Mouse (Mus musculus): ENCODE data around the gene Dcaf10. TPM values are rescaled to one million over a fixed set of nuclear protein-coding genes. Genes with fewer than 3 reads are reported as not detected.
"Not testable (repeated sequence)": the region's sequence is repeated elsewhere in the genome, so short reads cannot be mapped to it uniquely, and the experiment has no call there.

The Dcaf10 gene
- polyA plus RNA-seq, 1 experiment from 2014 or later: 11.3 TPM

DNA sequence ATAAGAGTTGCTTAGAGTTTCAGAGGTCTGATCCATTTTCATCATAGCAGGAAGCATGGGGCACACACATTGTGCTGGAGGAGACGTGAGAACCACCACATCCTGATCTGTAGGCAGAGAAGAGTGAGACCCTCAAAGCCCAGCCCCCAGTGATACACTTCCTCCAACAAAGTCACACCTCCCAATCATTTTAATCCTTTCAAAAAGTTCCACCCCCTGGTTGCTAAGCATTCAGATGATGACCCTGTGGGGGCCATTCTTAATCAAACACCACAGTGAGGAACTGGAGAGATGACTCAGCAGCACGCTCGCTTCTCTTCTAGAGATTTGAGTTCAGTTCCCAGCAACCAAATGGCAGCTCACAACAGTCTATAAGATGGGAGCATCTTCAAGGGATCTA lies 9.4 kb upstream of the Dcaf10 start:
- Histone ChIP-seq H3K4me1 (replicated peaks; ENCODE audit: control insufficient read depth, insufficient read depth, low read length) (no peaks in the 10 kb centered on the region), H3K36me3 (ENCODE audit: control insufficient read depth, insufficient read depth, low read length) (no peaks in the 10 kb centered on the region), H3K27me3 (replicated peaks; ENCODE audit: control insufficient read depth, insufficient read depth, low read length) (no peaks in the 10 kb centered on the region; the same call in 1 of the 2 replicates), H3K4me3 (ENCODE audit: low read depth, low read length) (no peak overlapping the region), H3K27ac (ENCODE audit: low read depth, low read length) (no peak overlapping the region), H3K9ac (ENCODE audit: low read depth, low read length) (no peak overlapping the region), H3K4me2 (no peak overlapping the region), H3K9me3 (ENCODE audit: control insufficient read depth, low read length) (no peaks in the 10 kb centered on the region)
- no peak for DNase-seq (ENCODE audit: low spot score)
- ATAC-seq (replicated peaks; ENCODE audit: low FRiP score): no peak
- 57% methylated on average over 3 of the region's 3 CpGs for WGBS

DNA sequence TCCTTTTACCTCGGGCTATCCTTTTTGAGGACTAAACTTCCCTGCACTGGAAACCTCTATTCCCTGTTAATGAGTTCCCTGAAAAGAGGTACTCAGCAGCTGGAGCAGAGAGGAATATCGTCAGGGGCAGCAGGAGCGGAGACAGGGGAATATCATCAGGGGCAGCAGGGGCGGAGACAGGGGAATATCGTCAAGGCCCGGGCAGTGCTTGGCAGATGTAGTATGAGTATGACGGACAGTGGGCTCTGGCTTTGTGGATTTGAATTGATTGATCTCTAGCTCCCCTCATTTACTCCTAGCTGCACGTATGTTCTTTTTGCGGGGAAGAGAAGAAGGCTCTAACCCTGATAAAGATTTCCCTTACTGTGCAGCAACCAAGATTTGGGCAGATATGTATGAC lies 675 bp upstream of the Dcaf10 start:
- Histone ChIP-seq H3K36me3 (ENCODE audit: control insufficient read depth, insufficient read depth, low read length) (no peaks in the 10 kb centered on the region), H3K4me3 (ENCODE audit: low read depth, low read length) (peak overlapping the region; percentile 95; the same call in 1 of the 2 replicates), H3K9ac (ENCODE audit: low read depth, low read length) (peak overlapping the region; percentile 97), H3K27me3 (replicated peaks; ENCODE audit: control insufficient read depth, insufficient read depth, low read length) (no peaks in the 10 kb centered on the region; the same call in 1 of the 2 replicates), H3K4me2 (peak overlapping the region; percentile 93), H3K9me3 (ENCODE audit: control insufficient read depth, low read length) (no peaks in the 10 kb centered on the region), H3K4me1 (replicated peaks; ENCODE audit: control insufficient read depth, insufficient read depth, low read length) (peaks cover 9% of the 10 kb centered on the region), H3K27ac (ENCODE audit: low read depth, low read length) (no peak overlapping the region)
- 59% methylated on average over 9 of the region's 9 CpGs for WGBS
- no peak for DNase-seq (ENCODE audit: low spot score)
- ATAC-seq (replicated peaks; ENCODE audit: low FRiP score): no peak

DNA sequence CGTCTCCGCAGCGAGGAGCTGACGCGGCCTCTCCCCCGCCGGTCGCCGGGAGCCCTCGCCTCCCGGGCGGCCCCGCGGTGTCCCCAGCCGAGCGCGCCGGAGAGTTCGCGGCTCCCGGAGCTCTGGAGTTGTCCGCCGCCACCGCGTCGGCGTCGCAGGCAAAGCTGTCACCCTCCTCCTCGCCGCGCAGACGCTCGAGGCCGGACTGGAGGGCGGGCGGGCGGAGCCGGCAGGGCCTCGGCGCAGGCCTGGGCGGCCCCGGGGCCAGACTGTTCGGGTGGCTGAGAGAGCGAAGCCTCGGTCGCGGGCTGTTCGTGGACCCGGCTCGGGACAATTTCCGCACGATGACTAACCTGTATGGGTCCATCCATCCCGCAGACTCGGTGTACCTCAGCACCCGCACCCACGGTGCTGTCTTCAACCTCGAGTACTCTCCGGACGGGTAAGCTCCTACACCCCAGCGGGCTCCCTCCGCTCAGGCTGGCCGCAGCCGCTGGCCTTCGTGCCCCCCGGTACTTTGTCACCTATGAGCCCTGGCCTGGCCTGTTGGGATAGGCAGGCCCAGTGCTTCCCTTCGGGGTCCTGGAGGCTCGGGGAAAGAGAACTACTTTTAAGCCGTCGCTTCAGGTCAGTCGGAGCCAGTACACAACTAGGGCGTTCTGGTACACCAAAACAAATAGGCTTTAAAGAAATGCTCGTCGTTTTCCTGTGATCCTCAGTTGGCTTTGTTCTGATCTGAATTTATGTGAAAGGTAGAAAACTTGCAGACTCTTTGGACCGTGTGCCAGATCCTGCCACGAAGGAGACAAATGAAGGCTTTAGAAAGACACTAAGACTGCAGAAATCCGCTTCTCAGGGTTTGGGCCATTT lies 620 bp downstream of the Dcaf10 start, which contains the start of gene Exosc3:
Exosc3 (minus strand) TSS at position 447 of the 870 bp plus-strand sequence.
- no peaks in the 10 kb centered on the region for H3K36me3 ChIP-seq (ENCODE audit: control insufficient read depth, insufficient read depth, low read length)
- H3K4me3 ChIP-seq (ENCODE audit: low read depth, low read length): peak within 1 kb of the TSS; percentile 95
- no peaks in the 10 kb centered on the region for H3K9me3 ChIP-seq (ENCODE audit: control insufficient read depth, low read length)
- H3K4me2 ChIP-seq: peak within 1 kb of the TSS; percentile 93
- ATAC-seq (replicated peaks; ENCODE audit: low FRiP score) (peak; percentile 86), DNase-seq (ENCODE audit: low spot score) (peak; percentile 70)
- H3K27ac ChIP-seq (ENCODE audit: low read depth, low read length): peak within 1 kb of the TSS; percentile 99
- H3K27me3 ChIP-seq (replicated peaks; ENCODE audit: control insufficient read depth, insufficient read depth, low read length): no peaks in the 10 kb centered on the region
- WGBS: under 1% methylated on average over 74 of the region's 76 CpGs
- H3K4me1 ChIP-seq (replicated peaks; ENCODE audit: control insufficient read depth, insufficient read depth, low read length): peaks cover 9% of the 10 kb centered on the region
- peak within 1 kb of the TSS; percentile 97 for H3K9ac ChIP-seq (ENCODE audit: low read depth, low read length)

DNA sequence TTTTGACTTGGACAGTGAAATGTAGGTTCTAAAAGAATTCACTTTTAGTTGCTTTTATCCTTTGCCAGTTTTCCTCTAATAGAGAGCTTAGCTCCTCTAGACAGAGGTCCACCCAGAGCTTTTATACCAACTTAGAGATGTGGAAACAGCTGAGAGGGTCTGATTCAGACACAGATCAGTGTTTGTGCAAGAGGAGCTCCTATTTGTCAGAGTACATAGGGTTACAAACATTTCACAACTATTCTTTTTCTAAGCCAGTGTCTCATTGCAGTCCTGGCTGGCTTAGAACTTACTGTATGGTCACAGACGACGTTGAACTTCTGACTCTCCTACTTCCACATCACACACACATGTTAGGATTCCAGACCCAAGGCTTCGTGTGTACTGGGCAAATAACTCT lies 14.8 kb downstream of the Dcaf10 start:
- Histone ChIP-seq H3K4me2 (no peak overlapping the region), H3K9ac (ENCODE audit: low read depth, low read length) (no peak overlapping the region)
- WGBS: 82% methylated on average over 3 of the region's 3 CpGs

DNA sequence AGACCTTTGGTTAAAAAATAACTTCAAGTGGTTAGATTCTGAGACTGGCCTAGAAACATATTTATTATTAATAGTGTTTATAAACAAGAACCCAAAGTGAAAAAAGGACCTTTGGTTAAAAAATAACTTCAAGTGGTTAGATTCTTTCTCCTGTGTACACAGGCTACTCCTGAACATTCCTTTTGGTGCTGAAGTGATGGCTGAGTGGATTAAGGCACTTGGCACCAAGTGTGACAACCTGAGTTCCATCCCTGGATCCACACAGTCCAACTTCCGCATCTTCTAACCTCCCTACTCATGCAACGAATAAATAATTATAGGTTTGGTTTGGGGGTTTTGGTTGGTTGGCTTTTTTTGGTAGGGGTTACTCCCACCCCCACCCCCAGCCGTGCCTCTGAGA lies 29.4 kb downstream of the Dcaf10 start:
- Histone ChIP-seq H3K9me3 (ENCODE audit: control insufficient read depth, low read length) (no peaks in the 10 kb centered on the region), H3K9ac (ENCODE audit: low read depth, low read length) (no peak overlapping the region), H3K27me3 (replicated peaks; ENCODE audit: control insufficient read depth, insufficient read depth, low read length) (no peaks in the 10 kb centered on the region), H3K4me3 (ENCODE audit: low read depth, low read length) (no peak overlapping the region), H3K27ac (ENCODE audit: low read depth, low read length) (no peak overlapping the region), H3K4me2 (no peak overlapping the region), H3K36me3 (ENCODE audit: control insufficient read depth, insufficient read depth, low read length) (peaks cover 27% of the 10 kb centered on the region), H3K4me1 (replicated peaks; ENCODE audit: control insufficient read depth, insufficient read depth, low read length) (no peaks in the 10 kb centered on the region)
- WGBS: 91% methylated on average over 3 of the region's 3 CpGs
- ATAC-seq (replicated peaks; ENCODE audit: low FRiP score): no peak
- no peak for DNase-seq (ENCODE audit: low spot score)

More for the DNA sequence above, 14.8 kb downstream of the Dcaf10 start:
- H3K4me1 ChIP-seq (replicated peaks; ENCODE audit: control insufficient read depth, insufficient read depth, low read length): no peaks in the 10 kb centered on the region
- H3K36me3 ChIP-seq (ENCODE audit: control insufficient read depth, insufficient read depth, low read length): peaks cover 3% of the 10 kb centered on the region; the same call in 1 of the 2 replicates
- no peak overlapping the region for H3K4me3 ChIP-seq (ENCODE audit: low read depth, low read length)
- DNase-seq (ENCODE audit: low spot score) (no peak), ATAC-seq (replicated peaks; ENCODE audit: low FRiP score) (no peak)
- H3K27ac ChIP-seq (ENCODE audit: low read depth, low read length): no peak overlapping the region
- no peaks in the 10 kb centered on the region for H3K9me3 ChIP-seq (ENCODE audit: control insufficient read depth, low read length)
- no peaks in the 10 kb centered on the region for H3K27me3 ChIP-seq (replicated peaks; ENCODE audit: control insufficient read depth, insufficient read depth, low read length)

DNA sequence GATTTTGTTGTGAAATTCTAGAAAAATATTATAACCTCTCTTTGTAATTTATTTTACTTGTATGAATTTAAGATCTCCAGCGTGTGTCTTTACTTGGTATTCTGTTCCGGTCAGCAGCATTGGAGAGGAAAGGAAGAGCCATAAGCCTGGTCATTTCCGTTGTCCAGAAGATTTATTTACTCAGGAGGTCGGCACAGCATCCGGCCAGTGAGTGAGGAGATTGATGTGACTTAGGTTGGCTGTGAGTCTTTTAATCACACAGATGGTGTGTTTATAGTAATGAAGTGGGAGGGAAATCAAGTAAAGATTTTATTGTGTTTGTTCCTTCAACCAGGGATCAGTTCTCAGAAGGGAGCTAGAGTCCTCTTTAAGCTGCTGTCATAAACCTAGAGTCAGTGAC lies 33.0 kb downstream of the Dcaf10 start:
- Histone ChIP-seq H3K4me3 (ENCODE audit: low read depth, low read length) (no peak overlapping the region), H3K4me1 (replicated peaks; ENCODE audit: control insufficient read depth, insufficient read depth, low read length) (no peaks in the 10 kb centered on the region), H3K4me2 (no peak overlapping the region), H3K9me3 (ENCODE audit: control insufficient read depth, low read length) (no peaks in the 10 kb centered on the region), H3K27me3 (replicated peaks; ENCODE audit: control insufficient read depth, insufficient read depth, low read length) (no peaks in the 10 kb centered on the region), H3K36me3 (ENCODE audit: control insufficient read depth, insufficient read depth, low read length) (peaks cover 32% of the 10 kb centered on the region), H3K9ac (ENCODE audit: low read depth, low read length) (no peak overlapping the region), H3K27ac (ENCODE audit: low read depth, low read length) (no peak overlapping the region)
- ATAC-seq (replicated peaks; ENCODE audit: low FRiP score) (no peak), DNase-seq (ENCODE audit: low spot score) (no peak)
- 78% methylated on average over 5 of the region's 5 CpGs for WGBS

DNA sequence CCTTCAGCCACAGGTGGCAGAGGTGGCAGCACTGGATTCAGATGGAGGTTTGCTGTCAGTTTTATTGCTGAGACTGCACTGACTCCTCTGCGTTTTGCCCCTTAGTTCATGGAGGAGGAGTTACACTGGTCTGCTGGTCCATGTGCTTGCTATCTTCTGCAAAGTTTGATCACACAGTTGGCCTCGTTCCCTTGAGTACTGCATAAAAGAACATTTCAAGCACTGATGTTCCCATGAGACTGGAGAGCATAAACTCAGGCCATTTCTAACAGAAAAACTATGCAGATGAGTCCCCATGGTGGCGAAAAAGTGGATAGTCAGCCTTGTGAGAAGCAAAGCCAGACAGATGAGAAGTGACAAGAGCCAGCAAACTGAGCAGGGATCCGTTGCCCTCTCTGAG lies 34.7 kb downstream of the Dcaf10 start:
- Histone ChIP-seq H3K9me3 (ENCODE audit: control insufficient read depth, low read length) (no peaks in the 10 kb centered on the region), H3K36me3 (ENCODE audit: control insufficient read depth, insufficient read depth, low read length) (peaks cover 31% of the 10 kb centered on the region), H3K27ac (ENCODE audit: low read depth, low read length) (no peak overlapping the region), H3K4me3 (ENCODE audit: low read depth, low read length) (no peak overlapping the region), H3K4me2 (no peak overlapping the region), H3K27me3 (replicated peaks; ENCODE audit: control insufficient read depth, insufficient read depth, low read length) (no peaks in the 10 kb centered on the region), H3K4me1 (replicated peaks; ENCODE audit: control insufficient read depth, insufficient read depth, low read length) (no peaks in the 10 kb centered on the region), H3K9ac (ENCODE audit: low read depth, low read length) (no peak overlapping the region)
- no peak for DNase-seq (ENCODE audit: low spot score)
- no peak for ATAC-seq (replicated peaks; ENCODE audit: low FRiP score)
- 89% methylated on average over 4 of the region's 4 CpGs for WGBS

DNA sequence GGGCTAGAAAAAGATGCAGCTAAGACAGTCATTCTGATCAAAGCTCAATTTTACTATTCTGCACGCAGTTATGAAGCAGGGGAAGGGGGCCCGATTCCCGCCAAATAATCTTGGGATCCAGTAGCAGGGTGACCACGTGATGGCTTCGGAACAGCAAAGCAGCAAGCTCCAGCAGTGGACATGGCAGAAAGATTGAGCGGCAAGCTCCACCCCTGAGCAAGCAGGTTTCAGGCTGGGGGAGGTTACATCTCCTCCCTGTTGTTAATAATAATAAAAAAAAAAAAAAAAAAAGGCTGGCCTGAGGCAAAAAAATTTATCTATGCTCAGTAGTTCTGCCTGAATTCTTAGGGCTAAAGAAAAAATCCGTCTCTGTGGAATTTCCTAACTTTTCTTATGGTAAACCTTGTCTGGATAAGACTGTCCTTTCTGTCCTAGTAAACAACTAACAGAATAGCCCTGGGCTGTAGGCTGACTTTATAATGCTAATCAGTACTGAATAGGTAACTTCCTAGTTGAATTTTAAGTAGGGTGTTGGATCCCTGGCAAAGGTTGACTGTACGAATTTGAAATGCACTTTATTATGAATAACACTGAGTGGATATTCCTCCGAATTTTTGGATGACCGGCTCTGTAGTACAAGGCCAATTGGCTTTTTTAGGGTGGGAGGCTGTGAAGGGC lies 39.1 kb downstream of the Dcaf10 start:
- H3K27ac ChIP-seq (ENCODE audit: low read depth, low read length); DNase-seq (ENCODE audit: low spot score); H3K36me3 ChIP-seq (ENCODE audit: control insufficient read depth, insufficient read depth, low read length); H3K4me3 ChIP-seq (ENCODE audit: low read depth, low read length); H3K27me3 ChIP-seq (replicated peaks; ENCODE audit: control insufficient read depth, insufficient read depth, low read length); H3K4me2 ChIP-seq; H3K9ac ChIP-seq (ENCODE audit: low read depth, low read length); ATAC-seq (replicated peaks; ENCODE audit: low FRiP score); H3K4me1 ChIP-seq (replicated peaks; ENCODE audit: control insufficient read depth, insufficient read depth, low read length); H3K9me3 ChIP-seq (ENCODE audit: control insufficient read depth, low read length): not testable (repeated sequence)
- 85% methylated on average over 10 of the region's 10 CpGs for WGBS
